Mouse (Mus musculus) spleen, adult 2 months (tissue): Measurements from ENCODE around the gene Ddx39. TPM values are rescaled to one million over a fixed set of nuclear protein-coding genes. Genes with fewer than 3 reads are reported as not detected.

Experiments used
- DNase-seq, 2 experiments: peaks; one replicate each; pipeline versions ENCODE4 v3.0.0 to v3.0.0-alpha.2; 2012 to 2021; ENCODE audit warnings: low spot score in 2 of 2, low read depth in 1 of 2
- H3K27ac ChIP-seq: fragments of 200-500 bp; 2 replicates; pipeline ENCODE4 v1.5.1; 2012; ENCODE audit warnings: low read length, inconsistent platforms; ENCODE audit not compliant: insufficient read depth
- H3K27me3 ChIP-seq: fragments of 200-500 bp; 2 replicates; pipeline ENCODE4 v1.6.1; 2012; ENCODE audit warnings: mild to moderate bottlenecking, moderate library complexity, low read length, inconsistent platforms; ENCODE audit not compliant: control insufficient read depth, insufficient read depth
- H3K36me3 ChIP-seq: fragments of 200-500 bp; 2 replicates; pipeline ENCODE4 v1.6.1; 2012; ENCODE audit warnings: mild to moderate bottlenecking, low read length, inconsistent platforms; ENCODE audit not compliant: control insufficient read depth, insufficient read depth
- H3K4me1 ChIP-seq: fragments of 200-500 bp; 2 replicates; pipeline ENCODE4 v1.6.1; 2011; ENCODE audit warnings: inconsistent platforms; ENCODE audit not compliant: control insufficient read depth, insufficient read depth, insufficient read length
- H3K4me3 ChIP-seq: fragments of 200-500 bp; 2 replicates; pipeline ENCODE4 v1.5.1; 2011; ENCODE audit warnings: mild to moderate bottlenecking, inconsistent platforms; ENCODE audit not compliant: insufficient read depth, insufficient read length; ENCODE audit errors: extremely low read depth
- CTCF ChIP-seq: fragments of 200-500 bp; IDR thresholded peaks from 2 replicates; pipeline ENCODE4 v1.5.1; 2011; ENCODE audit warnings: mild to moderate bottlenecking, inconsistent platforms; ENCODE audit not compliant: insufficient read depth, insufficient read length, insufficient replicate concordance; ENCODE audit errors: extremely low read depth
- POLR2A ChIP-seq: fragments of 200-500 bp; IDR thresholded peaks from 2 replicates; pipeline ENCODE4 v1.6.1; 2011; ENCODE audit warnings: low read depth, low read length, inconsistent platforms
- WGBS: fragments of 180-500 bp; shearing (Covaris S2); methylation state at CpG from one replicate; pipeline ENCODE4 v1.1.7; 2018; 5-methylcytosine and 5-hydroxymethylcytosine counted together
- polyA plus RNA-seq: library from polyadenylated mRNA; depleted of rRNA; stranded (reverse); fragments of >200 nt; gene quantifications from 2 replicates; pipeline ENCODE4 v1.2.3, GENCODE M21; 2012

Ddx39 gene
- polyA plus RNA-seq, 1 experiment, result 52.9 TPM

GRCm38 (mm10) chr8:83740976-83741741, 26.2 kb downstream of the Ddx39 start, which contains the start of gene Adgre5:
Adgre5 (minus strand) TSS chr8:83741326.
- whole genome bisulfite sequencing, result 6% methylated on average over 53 of the region's 56 CpGs
- Histone ChIP-seq H3K36me3 (peaks cover 1% of the 10 kb centered on the region; the same call in 1 of the 2 replicates), H3K27ac (peak within 1 kb of the TSS; percentile 98), H3K4me3 (peak within 1 kb of the TSS; percentile 92), H3K27me3 (no peaks in the 10 kb centered on the region), H3K4me1 (peaks cover 31% of the 10 kb centered on the region; the same call in 1 of the 2 replicates)
- peak; percentile 58 to 73 for DNase-seq
- 0 out of 2 replicates have a peak, but pooled peaks have one; percentile 46 for TF ChIP-seq POLR2A
- no peak for TF ChIP-seq CTCF

GRCm38 (mm10) chr8:83741849-83742655, 27.1 kb downstream of the Ddx39 start:
- Histone ChIP-seq H3K27me3 (no peaks in the 10 kb centered on the region), H3K4me3 (peak overlapping the region; percentile 92), H3K36me3 (no peaks in the 10 kb centered on the region), H3K4me1 (peaks cover 22% of the 10 kb centered on the region; the same call in 1 of the 2 replicates), H3K27ac (peak overlapping the region; percentile 98)
- TF ChIP-seq CTCF, result no peak
- WGBS, result 56% methylated on average over 19 of the region's 19 CpGs
- peak; percentile 58 to 94 for DNase-seq

- Histone ChIP-seq H3K4me3 (no peak overlapping the region), H3K36me3 (no peaks in the 10 kb centered on the region), H3K4me1 (peaks cover 23% of the 10 kb centered on the region), H3K27me3 (no peaks in the 10 kb centered on the region), H3K27ac (no peak overlapping the region)
- WGBS, result 83% methylated on average over 6 of the region's 6 CpGs
- TF ChIP-seq POLR2A (no peak), CTCF (no peak)
- DNase-seq, result no peak
These were observed 28.0 kb downstream of the Ddx39 start for GRCm38 (mm10) chr8:83742968-83743367.

- peaks cover 28% of the 10 kb centered on the region for H3K4me1 ChIP-seq
- TF ChIP-seq POLR2A (no peak), CTCF (no peak)
- no peaks in the 10 kb centered on the region for H3K27me3 ChIP-seq
- WGBS, result 88% methylated on average over 4 of the region's 4 CpGs
- H3K27ac ChIP-seq, result no peak overlapping the region
- H3K4me3 ChIP-seq, result no peak overlapping the region
- no peak for DNase-seq
- no peaks in the 10 kb centered on the region for H3K36me3 ChIP-seq
These were observed 29.1 kb downstream of the Ddx39 start for GRCm38 (mm10) chr8:83744070-83744469.

- peak; percentile 73 to 81 for DNase-seq
- no peaks in the 10 kb centered on the region for H3K36me3 ChIP-seq
- H3K4me3 ChIP-seq, result peak overlapping the region; percentile 43
- WGBS, result 2% methylated on average over 28 of the region's 28 CpGs
- H3K4me1 ChIP-seq, result peaks cover 29% of the 10 kb centered on the region
- no peak for TF ChIP-seq CTCF
- TF ChIP-seq POLR2A, result peak; percentile 4; the same call in 1 of the 2 replicates
- peak overlapping the region; percentile 93 for H3K27ac ChIP-seq
- no peaks in the 10 kb centered on the region for H3K27me3 ChIP-seq
These were observed 32.8 kb downstream of the Ddx39 start for GRCm38 (mm10) chr8:83747661-83748346.

GRCm38 (mm10) chr8:83748708-83749107, 33.7 kb downstream of the Ddx39 start:
- 2% methylated on average over 3 of the region's 3 CpGs for WGBS
- Histone ChIP-seq H3K27ac (peak overlapping the region; percentile 94), H3K36me3 (no peaks in the 10 kb centered on the region), H3K27me3 (no peaks in the 10 kb centered on the region), H3K4me3 (peak overlapping the region; percentile 39; the same call in 1 of the 2 replicates), H3K4me1 (peaks cover 26% of the 10 kb centered on the region)
- DNase-seq, result peak; percentile 86 to 97
- TF ChIP-seq POLR2A, result peak; percentile 75
- TF ChIP-seq CTCF, result no peak
